Mouse (Mus musculus) lung, postnatal 0 days (tissue): ENCODE measurements at regions not wholly inside any gene's neighbourhood (a gene's known extent, or its start where the extent isn't known, plus 50 kb on each side); places are given as distances from the start of the nearest gene placed in this dataset.

ENCODE experiments used
- CTCF ChIP-seq: IDR thresholded peaks from 2 replicates; pipeline ENCODE4 v1.5.1; 2016; ENCODE audit warnings: antibody characterized with exemption, mild to moderate bottlenecking
- EP300 ChIP-seq: IDR thresholded peaks from 2 replicates; pipeline ENCODE4 v1.6.1; 2016; ENCODE audit warnings: antibody characterized with exemption, mild to moderate bottlenecking, control low read depth

DNA sequence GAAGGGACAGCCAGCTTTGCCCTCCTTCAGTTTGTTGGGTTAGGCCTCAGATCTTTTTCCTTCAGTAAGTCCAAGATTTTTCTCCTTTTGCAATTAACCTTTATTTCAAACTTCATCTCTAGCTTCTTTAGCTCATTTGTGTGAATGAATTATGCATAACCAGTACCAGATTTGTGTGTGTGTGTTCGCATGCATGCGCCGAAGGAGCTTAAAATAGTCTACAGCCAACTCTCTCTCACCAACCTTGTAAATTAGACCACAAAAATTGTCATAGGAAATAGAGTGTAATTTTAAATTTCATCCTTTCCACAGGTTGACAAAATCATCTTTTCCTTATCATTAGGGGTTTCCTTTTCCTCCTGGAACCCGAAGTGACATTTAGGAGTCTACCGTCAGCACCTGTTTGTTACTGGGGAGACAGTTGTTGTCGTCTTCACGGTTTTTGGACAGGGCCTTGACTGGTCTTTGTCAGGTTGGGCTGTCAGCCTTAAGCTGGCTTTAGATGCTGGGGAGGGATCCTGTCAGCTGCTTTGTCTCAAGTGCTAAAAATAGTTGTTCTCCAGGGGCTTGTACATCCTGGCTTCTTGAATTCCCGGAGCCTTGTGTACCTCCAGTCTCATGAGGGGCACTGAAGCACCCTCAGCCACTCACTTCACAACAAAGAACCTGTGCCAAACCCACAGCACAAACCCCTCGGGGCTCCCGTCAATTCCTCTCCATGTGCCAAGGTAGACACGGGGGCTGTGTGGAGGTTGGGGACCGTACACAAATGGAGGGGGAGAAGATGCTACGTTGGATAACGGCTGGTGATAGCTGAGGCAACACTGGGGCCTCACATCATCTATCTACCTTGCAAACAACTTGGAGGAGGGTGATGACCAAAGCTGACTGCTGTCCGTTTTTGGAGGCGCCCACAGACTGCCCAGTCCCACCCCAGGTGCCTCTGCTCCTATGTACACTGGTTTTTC lies 95.7 kb downstream of the Ppp4r2 start:
- TF ChIP-seq CTCF: no peak
- no peak for TF ChIP-seq EP300
